Mouse (Mus musculus): Measurements from ENCODE around the gene Camk1d. TPM values are rescaled to one million over a fixed set of nuclear protein-coding genes. Genes with fewer than 3 reads are reported as not detected.

The Camk1d gene
- 10 to 100 TPM; 64.2 to 64.3 TPM for total RNA-seq (2021)

GRCm38 (mm10) chr2:5714211-5715053 lies at the start of gene Camk1d:
Gene Camk1d, minus strand, starts transcription at chr2:5714515.
- intact Hi-C loops (cut with DNase I) = loop anchor here (10.0 kb wide), 1 partner anchor 260 kb away; no protein-coding TSS in a partner anchor
- DNase-seq = peak; percentile 72

- intact Hi-C loops (cut with DNase I) = loop anchor here (10.0 kb wide), 1 partner anchor 307 kb away; no protein-coding TSS in a partner anchor
- no peak for DNase-seq
These were observed 47.7 kb upstream of the Camk1d start for GRCm38 (mm10) chr2:5762031-5762430.

- intact Hi-C loops (cut with DNase I) = loop anchor here (10.0 kb wide), 1 partner anchor 306 kb away; no protein-coding TSS in a partner anchor
- DNase-seq = no peak
These were observed 46.2 kb upstream of the Camk1d start for GRCm38 (mm10) chr2:5760479-5761008.

- no peak for DNase-seq
- intact Hi-C loops (cut with DNase I) = no loop called here
These were observed 44.3 kb upstream of the Camk1d start for GRCm38 (mm10) chr2:5758569-5758968.

DNA sequence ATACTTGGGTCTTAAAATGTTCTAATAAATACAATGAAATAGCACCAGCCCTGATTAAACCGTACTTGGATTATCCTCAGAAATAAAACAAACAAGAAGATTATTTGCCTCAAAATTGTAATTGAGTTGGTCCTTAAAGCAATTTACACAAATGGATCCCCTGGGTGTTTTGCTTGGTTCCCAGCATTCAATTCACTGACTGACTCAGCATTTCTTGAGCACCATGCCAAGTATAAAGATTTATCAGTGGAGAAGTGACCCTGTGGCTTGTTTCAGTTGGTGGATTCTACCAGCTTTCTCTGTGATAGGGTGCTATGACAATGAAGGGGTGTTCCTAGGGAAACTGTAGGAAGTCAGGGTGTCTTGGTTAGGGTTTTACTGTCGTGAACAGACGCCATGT lies 36.6 kb upstream of the Camk1d start:
- intact Hi-C loops (cut with DNase I) = no loop called here
- DNase-seq = no peak

- intact Hi-C loops (cut with DNase I) = no loop called here
These were observed 34.9 kb upstream of the Camk1d start for GRCm38 (mm10) chr2:5749210-5749609.

DNA sequence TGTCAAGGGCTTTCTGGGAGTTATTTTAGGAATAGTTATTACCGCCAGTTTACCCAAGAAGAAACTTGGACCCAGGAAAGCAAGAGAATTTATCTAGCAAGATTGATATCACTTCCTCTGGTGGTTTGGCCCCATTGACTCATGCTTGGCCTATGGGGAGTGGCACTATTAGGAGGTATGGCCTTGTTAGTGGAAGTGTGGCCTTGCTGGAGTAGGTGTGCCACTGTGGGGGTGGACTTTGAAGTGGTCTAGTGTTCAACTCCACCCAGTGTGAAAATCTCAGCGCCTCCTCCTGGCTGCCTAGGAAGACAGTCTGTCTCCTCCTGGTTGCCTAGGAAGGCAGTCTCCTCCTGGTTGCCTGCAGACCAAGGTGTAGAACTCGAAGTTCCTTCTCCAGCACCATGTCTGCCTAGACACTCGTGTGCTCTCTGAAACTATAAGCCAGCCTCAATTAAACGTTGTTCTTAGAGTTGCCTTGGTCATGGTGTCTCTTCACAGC lies 33.3 kb upstream of the Camk1d start:
- no peak for DNase-seq
- intact Hi-C loops (cut with DNase I) = no loop called here

More at GRCm38 (mm10) chr2:5749210-5749609, 34.9 kb upstream of the Camk1d start:
- no peak for DNase-seq

DNA sequence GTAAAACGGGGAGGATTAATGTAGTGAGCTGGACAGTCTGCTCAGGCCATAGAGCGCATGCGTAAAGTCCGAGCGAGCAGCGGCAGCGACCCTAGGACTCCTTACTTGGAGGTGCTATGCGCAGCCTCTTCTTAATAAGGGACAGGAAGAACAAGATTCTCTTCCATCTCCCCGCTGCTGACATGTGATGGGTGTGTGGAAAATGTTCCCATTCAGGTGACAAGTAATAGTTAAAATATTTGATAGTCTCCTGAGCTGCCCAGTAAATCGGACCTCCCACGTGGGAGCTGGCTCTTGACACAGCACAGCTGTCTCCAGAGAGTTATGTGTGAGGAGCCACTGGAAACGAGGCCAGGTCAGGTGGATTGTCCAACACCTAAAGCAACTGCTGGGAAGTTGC lies 32.2 kb upstream of the Camk1d start:
- DNase-seq = no peak
- intact Hi-C loops (cut with DNase I) = no loop called here

DNA sequence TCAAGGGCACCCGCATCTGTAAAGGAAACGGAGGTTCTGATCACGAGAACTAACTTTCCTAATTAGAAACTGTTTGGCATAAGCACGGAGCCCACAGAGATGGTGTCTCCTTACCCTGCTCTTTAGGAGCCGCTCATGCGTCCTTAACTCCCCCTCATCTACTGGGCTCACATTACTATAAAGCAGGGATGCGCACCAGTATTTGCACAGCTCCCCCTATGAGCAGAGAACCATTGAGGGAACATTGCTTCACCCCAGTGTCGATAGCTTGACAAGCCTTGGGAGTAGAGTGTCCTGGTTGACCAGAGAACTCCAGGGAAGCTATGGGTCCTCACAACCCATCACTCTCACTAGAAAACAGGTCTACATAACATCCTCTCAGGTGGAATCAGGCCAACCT lies 29.6 kb upstream of the Camk1d start:
- DNase-seq = no peak
- intact Hi-C loops (cut with DNase I) = no loop called here

DNA sequence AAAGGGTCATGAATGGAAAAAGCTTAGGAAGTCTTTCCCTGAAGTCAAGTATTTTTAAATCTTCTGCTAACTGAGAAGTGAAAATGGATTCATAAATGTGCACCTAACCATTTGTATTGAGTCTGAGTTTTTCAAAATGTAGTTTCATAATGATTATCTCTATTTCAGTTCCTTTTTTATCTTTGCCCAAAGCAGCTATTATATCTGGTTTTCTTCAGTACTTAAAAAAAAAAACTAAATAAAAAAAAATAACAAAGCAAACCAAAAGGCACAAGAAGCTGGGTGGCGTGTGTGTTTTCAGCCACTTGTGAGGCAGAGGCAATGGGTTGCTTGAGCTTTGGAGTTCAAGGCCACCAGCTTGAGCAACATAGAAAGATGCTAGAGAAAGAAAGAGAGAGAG lies 26.6 kb upstream of the Camk1d start:
- intact Hi-C loops (cut with DNase I) = no loop called here
- DNase-seq = no peak

- intact Hi-C loops (cut with DNase I) = no loop called here
These were observed 21.6 kb upstream of the Camk1d start for GRCm38 (mm10) chr2:5735881-5736280.

GRCm38 (mm10) chr2:5733300-5734085 lies 19.2 kb upstream of the Camk1d start:
- intact Hi-C loops (cut with DNase I) = no loop called here
- DNase-seq = no peak

More at GRCm38 (mm10) chr2:5735881-5736280, 21.6 kb upstream of the Camk1d start:
- peak; percentile 13 for DNase-seq

GRCm38 (mm10) chr2:5732047-5732446 lies 17.7 kb upstream of the Camk1d start:
- intact Hi-C loops (cut with DNase I) = no loop called here
- no peak for DNase-seq

- intact Hi-C loops (cut with DNase I) = no loop called here
- DNase-seq = peak; percentile 42
These were observed 16.1 kb upstream of the Camk1d start for GRCm38 (mm10) chr2:5730364-5730792.

- intact Hi-C loops (cut with DNase I) = no loop called here
These were observed 15.6 kb upstream of the Camk1d start for GRCm38 (mm10) chr2:5729931-5730330.

GRCm38 (mm10) chr2:5725028-5725701 lies 10.8 kb upstream of the Camk1d start:
- no peak for DNase-seq
- intact Hi-C loops (cut with DNase I) = no loop called here

More at GRCm38 (mm10) chr2:5729931-5730330, 15.6 kb upstream of the Camk1d start:
- DNase-seq = no peak

DNA sequence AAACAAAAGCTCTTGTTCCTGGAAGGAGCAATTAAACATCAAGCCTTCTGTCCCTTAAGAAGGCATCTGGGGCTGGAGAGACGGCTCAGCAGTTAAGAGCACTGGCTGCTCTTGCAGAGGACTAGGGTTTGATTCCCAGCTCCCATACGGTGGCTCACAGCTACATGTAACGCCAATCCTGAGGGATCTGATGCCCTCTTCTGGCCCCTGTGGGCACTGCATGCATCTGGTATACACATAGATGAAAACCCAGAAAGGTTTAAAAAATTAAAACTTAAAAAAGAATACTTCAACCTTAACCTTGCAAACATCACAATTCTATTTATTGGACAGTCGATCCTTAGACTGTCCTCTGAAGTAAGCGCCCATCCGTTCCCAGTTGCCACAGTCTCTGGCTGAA lies 3.4 kb upstream of the Camk1d start:
- intact Hi-C loops (cut with DNase I) = loop anchor here (10.0 kb wide), 1 partner anchor 263 kb away; no protein-coding TSS in a partner anchor
- no peak for DNase-seq

DNA sequence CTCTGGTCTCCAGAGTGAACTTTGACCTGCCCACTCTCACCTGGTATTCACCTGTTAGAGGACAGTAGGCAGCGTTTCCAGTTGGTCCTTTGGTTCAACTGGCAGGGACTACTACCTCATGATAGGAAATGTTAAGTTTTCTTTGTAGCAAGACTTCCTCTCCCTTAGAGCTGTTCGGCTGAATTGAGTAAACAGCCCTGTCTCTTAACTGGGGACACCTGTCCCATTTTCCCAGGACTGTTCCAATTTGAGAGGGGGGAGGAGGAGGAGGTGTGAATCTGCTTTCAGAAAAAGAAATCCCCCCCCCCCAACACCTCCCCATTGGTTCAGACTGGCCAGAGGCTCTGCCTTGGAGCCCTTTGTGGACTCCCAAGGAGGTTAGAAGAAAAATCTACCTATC lies 1.2 kb upstream of the Camk1d start:
- intact Hi-C loops (cut with DNase I) = loop anchor here (10.0 kb wide), 1 partner anchor 261 kb away; no protein-coding TSS in a partner anchor
- no peak for DNase-seq

GRCm38 (mm10) chr2:5715054-5715410 lies 717 bp upstream of the Camk1d start:
- intact Hi-C loops (cut with DNase I) = loop anchor here (10.0 kb wide), 1 partner anchor 260 kb away; no protein-coding TSS in a partner anchor
- no peak for DNase-seq
